Mouse (Mus musculus): Measurements from ENCODE around the gene Adora3.

- no peak for TF ChIP-seq CTCF (IDR thresholded peaks at IDR 0.05; ENCODE audit: low read depth, low read length)
- no peak for TF ChIP-seq POLR2A (IDR thresholded peaks at IDR 0.05; ENCODE audit: extremely low read depth, insufficient read depth, low read length)
These were observed 1.4 kb downstream of the Adora3 start for GRCm38 (mm10) chr3:105872034-105872433.

Measured in liver, adult 2 months (tissue).